Mouse (Mus musculus): ENCODE results near the gene Sbf1.

DNA sequence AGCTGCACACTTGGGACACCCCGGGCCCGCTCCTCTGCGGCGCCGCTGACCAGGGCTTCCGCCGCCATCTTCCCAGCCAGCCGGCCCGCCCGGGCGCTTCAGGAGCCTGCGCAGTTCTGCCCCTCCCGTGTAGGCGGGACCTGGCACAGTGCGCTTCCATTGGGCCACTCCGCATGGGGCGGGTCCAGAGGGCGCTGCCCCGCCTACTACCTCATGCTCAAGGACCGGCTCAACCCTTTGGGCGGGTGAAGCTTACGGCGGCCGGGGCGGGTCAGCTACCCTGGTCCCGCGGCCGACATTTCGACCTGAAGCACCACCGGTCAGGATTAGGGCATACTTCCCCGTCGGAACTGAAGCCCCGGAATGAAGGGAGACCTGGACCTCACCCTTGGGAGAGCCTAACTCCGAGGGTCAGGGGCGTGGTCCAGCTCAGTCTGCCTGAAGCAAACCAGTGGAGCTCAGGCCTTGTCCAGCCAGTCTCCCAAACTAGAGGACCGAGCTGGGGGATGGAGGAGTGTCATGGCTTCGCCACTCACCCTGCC is at the start of gene Sbf1:
- no peak for TF ChIP-seq CTCF (conservative IDR thresholded peaks at IDR 0.05 in 1 of 2, IDR thresholded peaks at IDR 0.05 in 1 of 2; ENCODE audit: low read depth in 2 of 2, low read length in 2 of 2)
- no peak for TF ChIP-seq E2F4 (IDR thresholded peaks at IDR 0.05; ENCODE audit: insufficient replicate concordance, low read depth, low read length)
- peak; percentile 69 for TF ChIP-seq TCF12 (IDR thresholded peaks at IDR 0.05; ENCODE audit: low read depth, low read length)
- TF ChIP-seq POLR2A (IDR thresholded peaks at IDR 0.05; ENCODE audit: low read depth, low read length), result peak; percentile 79
- no peak for TF ChIP-seq BHLHE40 (IDR thresholded peaks at IDR 0.05; ENCODE audit: low read depth, low read length)
- TF ChIP-seq MYC (IDR thresholded peaks at IDR 0.05; ENCODE audit: low read depth, low read length), result peak; percentile 44; the same call in 1 of the 2 replicates
- no peak for TF ChIP-seq GABPA (IDR thresholded peaks at IDR 0.05; ENCODE audit: insufficient replicate concordance, low read depth, low read length)
- no peak for TF ChIP-seq SMC3 (IDR thresholded peaks at IDR 0.05; ENCODE audit: low read depth, low read length)
- peak; percentile 58; the same call in 1 of the 2 replicates for TF ChIP-seq MEF2A (IDR thresholded peaks at IDR 0.05; ENCODE audit: borderline replicate concordance, low read depth, low read length)
- TF ChIP-seq CHD2 (IDR thresholded peaks at IDR 0.05; ENCODE audit: low read length), result no peak
- TF ChIP-seq JUND (conservative IDR thresholded peaks at IDR 0.05; ENCODE audit: low read depth, low read length), result no peak
- TF ChIP-seq RAD21 (IDR thresholded peaks at IDR 0.05; ENCODE audit: low read depth, low read length), result no peak
- peak; percentile 82 for TF ChIP-seq NELFE (IDR thresholded peaks at IDR 0.05; ENCODE audit: low read depth, low read length)

Data from CH12.LX (cell line).